Mouse (Mus musculus) embryo, embryonic 10 days (tissue): Measurements from ENCODE around the gene Fsd1l.

Source experiments
- DNase-seq: peaks from one replicate; pipeline ENCODE4 v3.0.0-alpha.2; 2015; ENCODE audit warnings: low spot score

Gene Fsd1l

GRCm38 (mm10) chr4:53749831-53750230 lies 118.6 kb downstream of the Fsd1l start:
- DNase-seq = no peak

- no peak for DNase-seq
These were observed 119.3 kb downstream of the Fsd1l start for GRCm38 (mm10) chr4:53750391-53751120.
